Mouse (Mus musculus): ENCODE measurements around the gene Set. TPM values are rescaled to one million over a fixed set of nuclear protein-coding genes. Genes with fewer than 3 reads are reported as not detected.

Set gene
- polyA plus RNA-seq (2015; fragmentation: Nextera tagmentation; extraction: Ambion mirVana), result 172 and 260 TPM in 2 replicates

GRCm38 (mm10) chr2:30057223-30057904 is at the start of gene Set:
TSS of gene Set (plus strand) at chr2:30057378.

GRCm38 (mm10) chr2:30048699-30049388 is 8.3 kb upstream of the Set start, which contains the start of gene Wdr34:
TSS of gene Wdr34 (minus strand) at chr2:30048881.

GRCm38 (mm10) chr2:30077502-30078348 is 20.5 kb downstream of the Set start, which contains the start of gene Pkn3:
TSS of gene Pkn3 (plus strand) at chr2:30077684.

GRCm38 (mm10) chr2:30093471-30094207 is 36.5 kb downstream of the Set start, which contains the start of gene Zdhhc12:
TSS of gene Zdhhc12 (minus strand) at chr2:30093648.

Other genes starting within 250 kb of the Set start
- 23.6 and 27.8 TPM in 2 replicates for gene Urm1, start 237.3 kb upstream of the Set start, polyA plus RNA-seq (2015; fragmentation: Nextera tagmentation; extraction: Ambion mirVana)
- gene Cercam, start 188.2 kb upstream of the Set start, polyA plus RNA-seq (2015; fragmentation: Nextera tagmentation; extraction: Ambion mirVana), result 25.0 and 27.7 TPM in 2 replicates
- 22.2 and 35.4 TPM in 2 replicates for gene Odf2, start 168.2 kb upstream of the Set start, polyA plus RNA-seq (2015; fragmentation: Nextera tagmentation; extraction: Ambion mirVana)
- gene Gle1, start 122.0 kb upstream of the Set start, polyA plus RNA-seq (2015; fragmentation: Nextera tagmentation; extraction: Ambion mirVana), result 26.8 and 35.8 TPM in 2 replicates
- 50.5 and 78.8 TPM in 2 replicates for gene Sptan1, start 91.8 kb upstream of the Set start, polyA plus RNA-seq (2015; fragmentation: Nextera tagmentation; extraction: Ambion mirVana)
- gene Wdr34, start 8.5 kb upstream of the Set start, polyA plus RNA-seq (2015; fragmentation: Nextera tagmentation; extraction: Ambion mirVana), result 27.3 and 30.6 TPM in 2 replicates
- 2.3 and 4.8 TPM in 2 replicates for gene Pkn3, start 20.3 kb downstream of the Set start, polyA plus RNA-seq (2015; fragmentation: Nextera tagmentation; extraction: Ambion mirVana)
- gene Zdhhc12, start 36.3 kb downstream of the Set start, polyA plus RNA-seq (2015; fragmentation: Nextera tagmentation; extraction: Ambion mirVana), result 24.9 and 31.7 TPM in 2 replicates
- gene Zer1, start 67.2 kb downstream of the Set start, polyA plus RNA-seq (2015; fragmentation: Nextera tagmentation; extraction: Ambion mirVana), result 5.2 and 6.6 TPM in 2 replicates
- gene Tbc1d13, start 76.4 kb downstream of the Set start, polyA plus RNA-seq (2015; fragmentation: Nextera tagmentation; extraction: Ambion mirVana), result 3.1 and 7.6 TPM in 2 replicates
- 29.2 and 38.9 TPM in 2 replicates for gene Endog, start 114.1 kb downstream of the Set start, polyA plus RNA-seq (2015; fragmentation: Nextera tagmentation; extraction: Ambion mirVana)
- 25.1 and 32.0 TPM in 2 replicates for gene Spout1, start 121.1 kb downstream of the Set start, polyA plus RNA-seq (2015; fragmentation: Nextera tagmentation; extraction: Ambion mirVana)
- gene Kyat1, start 148.5 kb downstream of the Set start, polyA plus RNA-seq (2015; fragmentation: Nextera tagmentation; extraction: Ambion mirVana), result 7.2 and 12.4 TPM in 2 replicates
- 31.8 and 34.7 TPM in 2 replicates for gene Lrrc8a, start 180.3 kb downstream of the Set start, polyA plus RNA-seq (2015; fragmentation: Nextera tagmentation; extraction: Ambion mirVana)
- gene Gm28035, start 183.2 kb downstream of the Set start, polyA plus RNA-seq (2015; fragmentation: Nextera tagmentation; extraction: Ambion mirVana), result 0.11 and 0.12 TPM in 2 replicates
- 7.4 and 9.5 TPM in 2 replicates for gene Phyhd1, start 208.8 kb downstream of the Set start, polyA plus RNA-seq (2015; fragmentation: Nextera tagmentation; extraction: Ambion mirVana)
- not detected in 2 replicates for gene Gm28038, start 223.7 kb downstream of the Set start, polyA plus RNA-seq (2015; fragmentation: Nextera tagmentation; extraction: Ambion mirVana)
- 23.1 and 40.6 TPM in 2 replicates for gene Dolk, start 229.0 kb downstream of the Set start, polyA plus RNA-seq (2015; fragmentation: Nextera tagmentation; extraction: Ambion mirVana)
- 16.5 and 23.9 TPM in 2 replicates for gene Nup188, start 229.0 kb downstream of the Set start, polyA plus RNA-seq (2015; fragmentation: Nextera tagmentation; extraction: Ambion mirVana)

Measured in adrenal gland, postnatal 0 days (tissue).